Mouse (Mus musculus): ENCODE results near the gene Pdlim5. TPM values are rescaled to one million over a fixed set of nuclear protein-coding genes. Genes with fewer than 3 reads are reported as not detected.

Pdlim5 gene
- polyA plus RNA-seq, 1 experiment from 2014 or later: 12.3 TPM

Other genes with a start within 250 kb of the Pdlim5 start
- gene Bmpr1b, start 226.3 kb downstream of the Pdlim5 start, polyA plus RNA-seq (2015; fragmentation: Nextera tagmentation; extraction: Ambion mirVana): 0.03 and 0.12 TPM in 2 replicates
- gene Gbp5, start 98.3 kb upstream of the Pdlim5 start, polyA plus RNA-seq (2015; fragmentation: Nextera tagmentation; extraction: Ambion mirVana): 0.07 and 0.13 TPM in 2 replicates
- 3.4 and 3.7 TPM in 2 replicates for gene Gbp7, start 134.6 kb upstream of the Pdlim5 start, polyA plus RNA-seq (2015; fragmentation: Nextera tagmentation; extraction: Ambion mirVana)
- gene Gbp3, start 164.3 kb upstream of the Pdlim5 start, polyA plus RNA-seq (2015; fragmentation: Nextera tagmentation; extraction: Ambion mirVana): 1.5 and 1.6 TPM in 2 replicates
- gene Gbp2b, start 199.2 kb upstream of the Pdlim5 start, polyA plus RNA-seq (2015; fragmentation: Nextera tagmentation; extraction: Ambion mirVana): 0.02 TPM in 1 of 2 replicates, not detected in the other
- 2.3 and 2.7 TPM in 2 replicates for gene Gbp2, start 224.9 kb upstream of the Pdlim5 start, polyA plus RNA-seq (2015; fragmentation: Nextera tagmentation; extraction: Ambion mirVana)

Measured in liver, embryonic 15.5 days (tissue).